In genomic region chr10:89722247-89723195, GRCm38 (mm10) we compare ENCODE assay signal across 13 mouse cellular contexts. TPM values are rescaled to one million over a fixed set of nuclear protein-coding genes. Genes with fewer than 3 reads are reported as not detected.
DNase-seq lines count a peak whose midpoint lies in the region; ATAC-seq lines count a peak whose summit lies in the region.
"Had no signal": no experiment of that assay in that cellular context is flagged by ENCODE, and none has a peak within 500 bp of the region (broad histone marks: within the 10 kb centered on the region; RNA-seq: fewer than 3 reads in every experiment).

No protein-coding gene starts in this region.

- intact Hi-C loops in gastrocnemius, postnatal 14 days (cut with DNase I; ENCODE audit: low total_unique reads) = no loop called here
- intact Hi-C loops in left cerebral cortex, postnatal 4 days (cut with DNase I) = no loop called here
- intact Hi-C loops in left cerebral cortex, postnatal 25 days (cut with DNase I) = no loop called here

- DNase-seq in gastrocnemius, adult 18-20 months (ENCODE audit: low spot score) = peak; percentile 76
- no peak for DNase-seq in gastrocnemius, postnatal 14 days
- peak; percentile 29 for DNase-seq in lung, postnatal 36 days
- DNase-seq in lung, postnatal 25 days (ENCODE audit: low spot score) = no peak
- DNase-seq in left cerebral cortex, postnatal 4 days = no peak
- DNase-seq in left cerebral cortex, postnatal 25 days (ENCODE audit: low spot score in 2 of 2) = no peak
- DNase-seq: cerebellum, adult 11 months; heart, adult 2 months; thymus, postnatal 36 days had no signal

- ATAC-seq in granulocyte monocyte progenitor cell, adult 5-6 weeks (replicated peaks; ENCODE audit: poor library complexity, severe bottlenecking) = peak; percentile 74
- peak; percentile 26; the same call in 1 of the 2 replicates for ATAC-seq in neutrophil, adult 5-6 weeks (ENCODE audit: extremely low read depth, insufficient number of reproducible peaks, low FRiP score, poor library complexity, severe bottlenecking)
- ATAC-seq: activated CD4-positive, CD25-positive, alpha-beta regulatory T cell, adult 4 months; forebrain, embryonic 16.5 days had no signal

RNA-seq across cellular contexts. Expression of gene Actr6, which starts 9.6 kb away (rescaled TPM):
- 1 to 10 TPM; 5.5 to 7.7 TPM for total RNA-seq in gastrocnemius, adult 18-20 months (2021)
- 1 to 10 TPM; 4.6 to 8.2 TPM for total RNA-seq in gastrocnemius, postnatal 14 days (2021)
- total RNA-seq in granulocyte monocyte progenitor cell, adult 5-6 weeks (2014; fragmentation: Nextera tagmentation) = 17.4 and 24.6 TPM in 2 replicates
- total RNA-seq in granulocyte monocyte progenitor cell, adult 5-6 weeks (2017) = 26.8 and 30.5 TPM in 2 replicates
- total RNA-seq in neutrophil, adult 5-6 weeks (2017) = 15.4 and 18.4 TPM in 2 replicates
- total RNA-seq in left cerebral cortex, postnatal 4 days (2021) = 10 to 100 TPM; 26.8 to 28.5 TPM
- 10 to 100 TPM; 18.5 to 25.2 TPM for total RNA-seq in left cerebral cortex, postnatal 25 days (2021)

RNA-seq across cellular contexts. Expression of gene Uhrf1bp1l, which starts 22.3 kb away (rescaled TPM):
- 10 to 100 TPM; 13.2 to 21.6 TPM for total RNA-seq in gastrocnemius, adult 18-20 months (2021)
- 10 to 100 TPM in 1 of 2 experiments, 1 to 10 TPM in 1; 9.8 to 12.9 TPM for total RNA-seq in gastrocnemius, postnatal 14 days (2021)
- total RNA-seq in granulocyte monocyte progenitor cell, adult 5-6 weeks (2014; fragmentation: Nextera tagmentation) = 46.9 and 65.2 TPM in 2 replicates
- 40.3 and 44.9 TPM in 2 replicates for total RNA-seq in granulocyte monocyte progenitor cell, adult 5-6 weeks (2017)
- 57.1 and 59.6 TPM in 2 replicates for total RNA-seq in neutrophil, adult 5-6 weeks (2017)
- total RNA-seq in left cerebral cortex, postnatal 4 days (2021) = 10 to 100 TPM; 51.1 to 53.3 TPM
- total RNA-seq in left cerebral cortex, postnatal 25 days (2021) = 10 to 100 TPM; 87.6 to 92.0 TPM

RNA-seq across cellular contexts. Expression of gene Scyl2, which starts 36.4 kb away (rescaled TPM):
- total RNA-seq in gastrocnemius, adult 18-20 months (2021) = 10 to 100 TPM; 12.3 to 12.9 TPM
- total RNA-seq in gastrocnemius, postnatal 14 days (2021) = 10 to 100 TPM; 11.4 to 13.6 TPM
- total RNA-seq in granulocyte monocyte progenitor cell, adult 5-6 weeks (2014; fragmentation: Nextera tagmentation) = 19.8 and 28.0 TPM in 2 replicates
- total RNA-seq in granulocyte monocyte progenitor cell, adult 5-6 weeks (2017) = 23.7 and 27.2 TPM in 2 replicates
- total RNA-seq in neutrophil, adult 5-6 weeks (2017) = 57.4 and 61.5 TPM in 2 replicates
- 10 to 100 TPM; 46.3 to 48.2 TPM for total RNA-seq in left cerebral cortex, postnatal 4 days (2021)
- total RNA-seq in left cerebral cortex, postnatal 25 days (2021) = 10 to 100 TPM; 33.9 to 37.3 TPM

Comparison
In these comparisons a context has a peak if more than half of its experiments do, and no peak if none do; other contexts are left out.
1. DNase-seq: peak in gastrocnemius, adult 18-20 months (single experiment) and lung, postnatal 36 days (single experiment); none in gastrocnemius, postnatal 14 days (single experiment), lung, postnatal 25 days (single experiment), left cerebral cortex, postnatal 4 days (single experiment) and left cerebral cortex, postnatal 25 days (0 of 2).